Mouse (Mus musculus) cortical plate, adult 2 months (tissue): ENCODE results near the gene Med19.

Source experiments
- CTCF ChIP-seq: fragments of 200-500 bp; IDR thresholded peaks from 2 replicates; pipeline ENCODE4 v1.5.1; 2011; ENCODE audit warnings: mild to moderate bottlenecking, control low read depth, low read length; ENCODE audit not compliant: insufficient read depth; ENCODE audit errors: extremely low read depth
- POLR2A ChIP-seq: fragments of 200-500 bp; IDR thresholded peaks from 2 replicates; pipeline ENCODE4 v1.6.1; 2011; ENCODE audit warnings: mild to moderate bottlenecking, low read length, control low read depth; ENCODE audit not compliant: insufficient read depth; ENCODE audit errors: extremely low read depth

- TF ChIP-seq POLR2A (no peak), CTCF (no peak)
Observed at GRCm38 (mm10) chr2:84669828-84670568, 8.2 kb upstream of the Med19 start.
